Mouse (Mus musculus): Measurements from ENCODE around the gene Crtc3.

DNA sequence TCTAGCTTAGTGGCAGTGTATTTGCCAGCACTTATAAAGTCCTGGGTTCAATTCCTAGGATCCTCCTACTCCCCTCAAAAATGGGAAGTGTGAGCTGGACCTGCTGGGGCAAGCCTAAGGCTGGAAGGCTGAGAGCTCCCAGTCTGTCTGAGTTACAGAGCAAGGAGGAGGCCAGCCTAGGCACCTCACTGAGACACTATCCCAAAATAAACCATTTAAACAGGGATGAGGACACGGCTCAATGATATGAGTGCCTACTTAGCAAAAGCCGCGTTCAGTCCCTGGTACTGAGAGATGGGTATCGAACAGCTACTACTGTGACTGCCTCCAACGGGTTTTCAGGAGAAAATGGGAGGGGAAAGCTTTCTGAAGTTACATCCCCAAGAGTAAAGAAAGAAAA, 33.8 kb downstream of the Crtc3 start:
- TF ChIP-seq EP300 (IDR thresholded peaks at IDR 0.05; ENCODE audit: low read depth) (no peak), CTCF (IDR thresholded peaks at IDR 0.05; ENCODE audit: low read depth) (no peak)
